In genomic region chr1:100231980-100232608, GRCm38 (mm10) we compare ENCODE assay signal across 8 mouse cellular contexts.
DNase-seq lines count a peak whose midpoint lies in the region; ATAC-seq and TF ChIP-seq lines count a peak whose summit lies in the region.

No protein-coding gene starts in this region.

- 14% methylated on average over 5 of the region's 6 CpGs for WGBS in forebrain, embryonic 11.5 days
- WGBS in limb, embryonic 12.5 days, result 7% methylated on average over 6 of the region's 6 CpGs
- WGBS in lung, adult 2 months, result 8% methylated on average over 6 of the region's 6 CpGs

- no peak overlapping the region for H3K4me2 ChIP-seq in forebrain, embryonic 11.5 days (ENCODE audit: low read depth, low read length, severe bottlenecking)
- H3K4me2 ChIP-seq in limb, embryonic 12.5 days, result no peak overlapping the region

- H3K27ac ChIP-seq in forebrain, embryonic 11.5 days (ENCODE audit: low read depth, low read length), result no peak overlapping the region
- H3K27ac ChIP-seq in limb, embryonic 12.5 days, result no peak overlapping the region

- peak; percentile 6 for DNase-seq in lung, postnatal 10 days
- no peak for DNase-seq in lung, postnatal 14 days
- peak; percentile 60 for DNase-seq in forebrain, embryonic 11.5 days (ENCODE audit: low spot score)
- DNase-seq in kidney, adult 18-20 months, result peak; percentile 14
- DNase-seq in right cerebral cortex, postnatal 25 days, result peak; percentile 6
- no peak for DNase-seq in lung, adult 2 months

- no peaks in the 10 kb centered on the region for H3K4me1 ChIP-seq in forebrain, embryonic 11.5 days (replicated peaks; ENCODE audit: control insufficient read depth, insufficient read depth, low read length)
- no peaks in the 10 kb centered on the region for H3K4me1 ChIP-seq in limb, embryonic 12.5 days (replicated peaks)
- H3K4me1 ChIP-seq in lung, adult 2 months (ENCODE audit: control insufficient read depth, insufficient read depth, low read length), result no peaks in the 10 kb centered on the region

- no peaks in the 10 kb centered on the region for H3K27me3 ChIP-seq in forebrain, embryonic 11.5 days (ENCODE audit: control insufficient read depth, insufficient read depth, low read length)
- H3K27me3 ChIP-seq in limb, embryonic 12.5 days, result no peaks in the 10 kb centered on the region

- no peak for TF ChIP-seq CTCF in lung, adult 2 months (IDR thresholded peaks at IDR 0.05; ENCODE audit: insufficient read depth, low read length)

- no peaks in the 10 kb centered on the region for H3K9me3 ChIP-seq in forebrain, embryonic 11.5 days (ENCODE audit: control insufficient read depth, low read length)
- no peaks in the 10 kb centered on the region for H3K9me3 ChIP-seq in limb, embryonic 12.5 days

- no peak for TF ChIP-seq POLR2A in lung, adult 2 months (IDR thresholded peaks at IDR 0.05; ENCODE audit: borderline replicate concordance, extremely low read depth, low read depth, low read length)

- no peak overlapping the region for H3K9ac ChIP-seq in forebrain, embryonic 11.5 days (ENCODE audit: low read length)
- no peak overlapping the region for H3K9ac ChIP-seq in limb, embryonic 12.5 days (replicated peaks)

- no peak overlapping the region for H3K4me3 ChIP-seq in forebrain, embryonic 11.5 days (ENCODE audit: low read depth, low read length)
- H3K4me3 ChIP-seq in limb, embryonic 12.5 days (replicated peaks), result no peak overlapping the region
- no peak overlapping the region for H3K4me3 ChIP-seq in lung, adult 2 months (replicated peaks; ENCODE audit: extremely low read depth, low read depth, low read length)

- ATAC-seq in forebrain, embryonic 11.5 days (replicated peaks; ENCODE audit: low FRiP score), result peak; percentile 94
- ATAC-seq in limb, embryonic 12.5 days (ENCODE audit: insufficient number of reproducible peaks, insufficient read depth, low FRiP score, low TSS enrichment, low read depth), result peak; percentile 42; the same call in 1 of the 2 replicates
- no peak for ATAC-seq in monocyte, adult 5-6 weeks (replicated peaks; ENCODE audit: insufficient number of reproducible peaks, low FRiP score, low TSS enrichment, poor library complexity, severe bottlenecking)

- H3K36me3 ChIP-seq in forebrain, embryonic 11.5 days (ENCODE audit: control insufficient read depth, insufficient read depth, low read length), result no peaks in the 10 kb centered on the region
- H3K36me3 ChIP-seq in limb, embryonic 12.5 days, result no peaks in the 10 kb centered on the region

Comparison
In these comparisons a context has a peak if more than half of its experiments do, and no peak if none do; other contexts are left out.
1. DNase-seq: peak in lung, postnatal 10 days (single experiment), forebrain, embryonic 11.5 days (single experiment), kidney, adult 18-20 months (single experiment) and right cerebral cortex, postnatal 25 days (single experiment); none in lung, postnatal 14 days (single experiment) and lung, adult 2 months (single experiment).